Mouse (Mus musculus) heart, adult 2 months (tissue): Measurements from ENCODE around the gene Gm20388. TPM values are rescaled to one million over a fixed set of nuclear protein-coding genes. Genes with fewer than 3 reads are reported as not detected.

Experiments
- DNase-seq, 2 experiments: peaks; one replicate each; pipeline ENCODE4 v3.0.0; 2021
- H3K27ac ChIP-seq: fragments of 200-600 bp; 2 replicates; pipeline ENCODE4 v1.8.1; 2022
- H3K27me3 ChIP-seq: fragments of 200-500 bp; 2 replicates; pipeline ENCODE4 v1.6.1; 2012; ENCODE audit warnings: mild to moderate bottlenecking, low read length, inconsistent platforms, mixed read lengths; ENCODE audit not compliant: control insufficient read depth, insufficient read depth
- H3K36me3 ChIP-seq: fragments of 200-500 bp; 2 replicates; pipeline ENCODE4 v1.6.1; 2012; ENCODE audit warnings: low read length, inconsistent platforms; ENCODE audit not compliant: control insufficient read depth, insufficient read depth
- H3K4me1 ChIP-seq: fragments of 200-500 bp; 2 replicates; pipeline ENCODE4 v1.6.1; 2011; ENCODE audit warnings: low read length; ENCODE audit not compliant: control insufficient read depth, insufficient read depth
- H3K4me3 ChIP-seq: fragments of 200-600 bp; 2 replicates; pipeline ENCODE4 v1.8.1; 2022
- H3K79me2 ChIP-seq: fragments of 200-500 bp; replicated peaks from 2 replicates; pipeline ENCODE4 v1.6.1; 2012; ENCODE audit warnings: mild to moderate bottlenecking, inconsistent platforms, low read length, moderate library complexity, mixed read lengths; ENCODE audit not compliant: control insufficient read depth, insufficient read depth
- H3K9ac ChIP-seq: fragments of 200-500 bp; 2 replicates; pipeline ENCODE4 v1.6.1; 2012; ENCODE audit warnings: low read depth, mild to moderate bottlenecking, control low read depth, inconsistent platforms, low read length, mixed read lengths
- CTCF ChIP-seq: fragments of 200-600 bp; IDR thresholded peaks from 2 replicates; pipeline ENCODE4 v1.8.1; 2022; ENCODE audit warnings: antibody characterized with exemption, mild to moderate bottlenecking, moderate library complexity
- EP300 ChIP-seq: fragments of 200-500 bp; IDR thresholded peaks from 2 replicates; pipeline ENCODE4 v1.6.1; 2011; ENCODE audit warnings: low read depth, low read length, control low read depth; ENCODE audit not compliant: insufficient read depth
- POLR2A ChIP-seq: fragments of 200-500 bp; IDR thresholded peaks from 2 replicates; pipeline ENCODE4 v1.6.1; 2011; ENCODE audit warnings: mild to moderate bottlenecking, low read depth, low read length, control low read depth; ENCODE audit not compliant: insufficient read depth
- WGBS: fragments of 180-500 bp; shearing (Covaris S2); methylation state at CpG from one replicate; pipeline ENCODE4 v1.1.7; 2018; 5-methylcytosine and 5-hydroxymethylcytosine counted together
- intact Hi-C: fragments of 180-260 bp; cut with DNase I; formaldehyde crosslinking; loops from one replicate; pipeline ENCODE4 v1.15.1; 2025
- polyA plus RNA-seq: library from polyadenylated mRNA; depleted of rRNA; stranded (reverse); fragments of >200 nt; gene quantifications from 2 replicates; pipeline ENCODE4 v1.2.3, GENCODE M21; 2012
- total RNA-seq, 2 experiments: library from RNA; stranded (reverse); gene quantifications; 2 replicates each; pipeline ENCODE4 v1.2.3; 2021

Gm20388 gene
- total and polyA plus RNA-seq, 3 experiments: 1.8 to 32.3 TPM; not detected in 1

DNA sequence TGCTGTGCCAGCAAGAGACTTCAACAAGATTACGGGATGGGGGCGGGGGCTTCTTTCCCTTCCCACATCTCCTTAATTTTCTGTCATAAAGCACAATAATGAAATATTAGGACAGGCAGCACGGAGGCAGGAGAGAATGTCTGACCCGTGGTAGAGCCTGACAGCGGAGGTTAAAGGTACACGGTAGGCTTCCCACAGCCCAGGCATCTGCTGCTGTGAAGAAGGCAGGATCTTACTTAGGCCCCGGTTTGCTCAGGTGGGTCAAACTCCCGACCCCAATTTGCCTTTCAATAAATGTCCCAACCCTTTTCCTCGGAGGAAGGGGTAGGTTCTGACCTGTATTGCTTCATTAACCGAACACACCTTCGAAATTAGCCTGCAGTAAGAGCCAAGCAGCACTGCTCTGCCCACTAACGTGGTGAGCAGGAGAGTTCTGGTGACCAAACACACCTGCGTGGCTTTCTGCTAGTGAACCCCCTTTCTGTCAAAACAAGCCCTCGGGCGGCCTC lies 3894.6 kb downstream of the Gm20388 start:
- DNase-seq: no peak
- H3K4me1 ChIP-seq: peaks cover 7% of the 10 kb centered on the region
- peaks cover 3% of the 10 kb centered on the region; the same call in 1 of the 2 replicates for H3K79me2 ChIP-seq
- TF ChIP-seq EP300 (no peak), POLR2A (no peak), CTCF (no peak)
- intact Hi-C loops: no loop called here
- peak overlapping the region; percentile 75 for H3K4me3 ChIP-seq
- no peaks in the 10 kb centered on the region for H3K36me3 ChIP-seq
- 31% methylated on average over 15 of the region's 15 CpGs for WGBS
- H3K9ac ChIP-seq: peak overlapping the region; percentile 86
- H3K27ac ChIP-seq: peak overlapping the region; percentile 80
- no peaks in the 10 kb centered on the region for H3K27me3 ChIP-seq

DNA sequence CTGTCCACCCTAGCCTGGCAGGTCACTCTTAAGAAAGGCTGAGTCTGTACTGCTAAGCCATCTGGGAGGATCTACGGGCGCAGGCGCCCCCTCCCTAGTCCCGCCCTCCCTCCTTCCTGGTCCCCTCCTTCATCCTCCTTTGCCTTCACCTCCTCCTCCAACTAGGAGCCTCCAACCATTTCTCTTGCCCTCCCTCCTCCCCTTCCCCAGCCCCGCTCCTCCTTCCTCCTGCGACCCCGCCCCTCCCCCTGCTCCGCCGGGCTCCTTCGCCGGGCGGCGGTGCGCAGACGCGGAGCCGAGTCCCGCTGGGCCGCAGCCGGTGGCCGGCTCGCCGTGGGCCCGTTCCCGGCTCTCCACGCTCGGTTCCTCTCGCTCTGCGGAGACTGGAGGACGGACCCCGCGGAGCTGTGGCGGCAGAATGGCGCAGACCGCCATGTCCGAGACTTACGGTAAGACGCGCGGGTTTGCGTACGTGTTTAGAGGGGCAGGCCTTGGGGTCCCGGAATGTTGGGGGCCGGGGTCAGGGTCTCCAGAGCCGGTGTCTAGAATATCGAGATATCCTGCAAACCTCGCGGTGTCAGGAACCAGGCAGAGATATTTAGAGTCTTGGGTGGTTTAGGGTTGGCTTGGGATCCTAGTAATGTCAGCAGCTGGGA lies 3895.2 kb downstream of the Gm20388 start, which contains the start of gene Rab4a:
Rab4a (plus strand) TSS at position 268 of the 656 bp plus-strand sequence.
- H3K79me2 ChIP-seq: peaks cover 3% of the 10 kb centered on the region; the same call in 1 of the 2 replicates
- intact Hi-C loops: no loop called here
- DNase-seq: peak; percentile 89
- WGBS: 0% methylated on average over 46 of the region's 48 CpGs
- TF ChIP-seq EP300 (no peak), POLR2A (peak; percentile 53)
- H3K9ac ChIP-seq: peak within 1 kb of the TSS; percentile 86
- peaks cover 7% of the 10 kb centered on the region for H3K4me1 ChIP-seq
- peak within 1 kb of the TSS; percentile 75 for H3K4me3 ChIP-seq
- H3K36me3 ChIP-seq: no peaks in the 10 kb centered on the region
- no peaks in the 10 kb centered on the region for H3K27me3 ChIP-seq
- peak within 1 kb of the TSS; percentile 80 for H3K27ac ChIP-seq

DNA sequence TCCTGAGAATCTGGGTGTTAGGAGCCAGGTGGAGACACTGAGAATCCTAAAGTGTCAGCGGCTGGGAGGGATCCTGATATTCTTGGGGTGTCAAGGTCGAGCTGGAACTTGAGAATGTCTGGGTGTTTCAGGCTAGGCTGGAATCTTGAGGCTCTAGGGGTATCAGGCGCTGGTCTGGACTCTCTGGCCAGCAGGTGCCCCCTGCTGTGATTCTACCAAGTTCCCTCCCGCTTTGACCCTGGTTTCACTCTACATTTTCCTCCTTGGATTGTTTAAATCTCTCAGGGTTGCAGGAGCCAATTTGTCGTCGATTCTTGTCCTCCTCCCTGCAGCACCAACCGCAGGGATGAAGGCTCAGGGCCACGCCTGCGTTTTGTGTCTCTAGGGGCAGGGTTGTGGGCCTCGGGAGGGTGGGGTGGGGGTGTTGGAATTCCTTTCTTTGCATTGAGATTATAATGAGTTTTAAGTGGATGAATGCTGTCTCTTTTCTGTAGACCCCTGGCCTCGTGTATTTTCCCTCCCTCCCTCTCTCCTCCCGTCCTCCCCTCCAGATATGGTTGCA lies 3895.8 kb downstream of the Gm20388 start:
- H3K27ac ChIP-seq: peak overlapping the region; percentile 80
- intact Hi-C loops: no loop called here

DNA sequence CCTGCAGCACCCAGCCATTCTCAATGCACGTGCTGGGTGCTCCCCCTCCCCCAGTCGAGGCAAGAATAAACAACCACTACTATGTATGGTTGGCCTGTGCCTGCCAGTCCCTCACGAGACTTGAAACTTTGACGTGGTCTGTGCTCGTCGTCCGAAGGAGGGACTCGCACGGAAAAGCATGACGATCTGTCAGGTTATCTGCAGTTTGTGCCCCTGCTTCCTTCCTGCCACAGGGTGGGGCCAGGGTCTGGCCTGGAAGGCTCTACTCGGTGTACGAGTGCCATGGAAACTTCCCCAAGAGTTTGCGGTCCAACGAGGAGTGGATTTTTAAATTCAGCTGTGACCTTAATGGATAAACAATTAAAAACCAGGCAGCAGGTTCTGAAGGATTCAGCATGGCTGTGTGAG lies 3896.4 kb downstream of the Gm20388 start:
- Histone ChIP-seq H3K27me3 (no peaks in the 10 kb centered on the region), H3K79me2 (peaks cover 3% of the 10 kb centered on the region; the same call in 1 of the 2 replicates), H3K9ac (0 out of 2 replicates have a peak overlapping the region, but pooled peaks have one; percentile 19), H3K4me3 (no peak overlapping the region), H3K4me1 (peaks cover 7% of the 10 kb centered on the region), H3K36me3 (no peaks in the 10 kb centered on the region), H3K27ac (no peak overlapping the region)
- 11% methylated on average over 14 of the region's 14 CpGs for WGBS
- TF ChIP-seq CTCF (no peak), EP300 (no peak), POLR2A (no peak)
- intact Hi-C loops: no loop called here
- peak in 1 of 2 experiments; percentile 8 for DNase-seq

More for the DNA sequence above, 3895.8 kb downstream of the Gm20388 start:
- H3K9ac ChIP-seq: peak overlapping the region; percentile 86
- 10% methylated on average over 12 of the region's 12 CpGs for WGBS
- DNase-seq: no peak
- H3K4me3 ChIP-seq: peak overlapping the region; percentile 75
- no peak for TF ChIP-seq EP300
- no peak for TF ChIP-seq CTCF
- TF ChIP-seq POLR2A: no peak
- no peaks in the 10 kb centered on the region for H3K36me3 ChIP-seq
- peaks cover 3% of the 10 kb centered on the region; the same call in 1 of the 2 replicates for H3K79me2 ChIP-seq
- no peaks in the 10 kb centered on the region for H3K27me3 ChIP-seq
- H3K4me1 ChIP-seq: peaks cover 7% of the 10 kb centered on the region

DNA sequence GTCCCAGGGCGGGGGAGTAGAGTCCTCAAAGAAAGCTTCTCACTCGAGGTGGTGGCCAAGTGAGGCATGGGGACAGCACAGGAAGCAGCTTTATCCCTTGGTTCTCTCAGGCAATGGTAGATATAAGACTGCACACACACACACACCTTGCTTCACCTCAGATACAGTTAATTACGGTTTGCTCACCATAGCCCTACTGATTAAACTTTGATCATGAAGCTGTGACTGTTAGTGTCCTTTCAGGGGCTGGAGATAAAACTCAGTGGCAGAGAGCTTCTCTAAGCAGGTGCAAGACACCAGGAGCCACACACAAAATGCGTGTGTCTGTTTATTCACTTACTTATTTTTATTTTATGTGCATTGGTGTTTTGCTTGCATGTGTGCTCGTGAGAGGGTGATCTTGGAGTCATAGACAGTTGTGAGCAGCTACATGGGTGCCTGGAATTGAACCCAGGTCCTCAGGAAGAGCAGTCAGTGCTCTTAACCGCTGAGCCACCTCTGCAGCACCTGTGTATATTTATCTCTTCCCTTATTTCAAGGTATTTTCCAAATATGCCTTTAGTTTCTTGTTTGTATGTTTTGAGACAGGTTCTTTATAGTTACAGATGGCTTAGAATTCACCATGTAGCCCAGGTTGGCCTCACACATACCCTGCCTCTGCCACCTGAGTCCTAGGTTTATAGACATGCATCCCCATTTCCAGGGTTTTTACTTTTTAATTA lies 3897.4 kb downstream of the Gm20388 start:
- H3K27me3 ChIP-seq: no peaks in the 10 kb centered on the region
- no peak for TF ChIP-seq POLR2A
- TF ChIP-seq CTCF: no peak
- no peak for TF ChIP-seq EP300
- no peak overlapping the region for H3K9ac ChIP-seq
- DNase-seq: no peak
- no peak overlapping the region for H3K4me3 ChIP-seq
- intact Hi-C loops: no loop called here
- H3K27ac ChIP-seq: no peak overlapping the region
- 74% methylated on average over 6 of the region's 6 CpGs for WGBS
- H3K4me1 ChIP-seq: peaks cover 7% of the 10 kb centered on the region
- H3K79me2 ChIP-seq: peaks cover 3% of the 10 kb centered on the region; the same call in 1 of the 2 replicates
- H3K36me3 ChIP-seq: no peaks in the 10 kb centered on the region
